Mouse (Mus musculus): ENCODE data around the gene Ap2a1.

DNA sequence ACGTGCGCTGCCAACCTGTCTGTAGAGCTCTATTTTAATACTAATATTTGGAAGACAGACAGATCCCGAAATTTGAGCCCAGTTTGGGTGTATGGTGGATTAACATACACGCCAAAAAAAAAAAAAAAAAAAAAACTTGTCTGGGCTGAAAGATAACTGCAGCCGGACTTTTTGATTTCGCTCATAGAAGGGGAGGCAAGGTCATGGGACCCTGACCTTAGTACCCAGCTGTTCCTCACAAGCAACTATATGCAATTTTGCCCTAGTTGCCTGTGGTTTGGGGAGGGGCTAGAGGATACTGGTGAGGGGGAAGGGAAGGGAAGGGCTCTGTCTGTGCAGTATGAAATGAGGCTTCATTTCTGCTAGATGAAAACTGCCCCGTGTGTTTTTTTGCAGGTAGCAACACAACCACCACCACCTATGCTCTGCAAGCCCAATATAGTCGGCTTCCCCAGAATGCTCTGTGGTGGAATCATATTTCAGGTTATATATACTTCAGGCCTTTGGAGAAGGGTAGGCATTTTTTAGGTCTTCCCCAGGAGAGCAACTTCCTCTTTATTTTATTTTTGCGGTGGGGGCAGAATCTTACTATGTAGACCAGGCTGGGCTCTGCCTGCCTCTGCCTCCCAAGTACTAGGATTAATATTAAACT lies 72.9 kb downstream of the Ap2a1 start:
- TF ChIP-seq GATA1 (IDR thresholded peaks at IDR 0.05; ENCODE audit: low read length) (no peak), TAL1 (IDR thresholded peaks at IDR 0.05; ENCODE audit: low read length) (no peak)

All from erythroblast, embryonic 14.5 days (primary cell).